Mouse (Mus musculus): ENCODE data around the gene Rxfp3.

DNA sequence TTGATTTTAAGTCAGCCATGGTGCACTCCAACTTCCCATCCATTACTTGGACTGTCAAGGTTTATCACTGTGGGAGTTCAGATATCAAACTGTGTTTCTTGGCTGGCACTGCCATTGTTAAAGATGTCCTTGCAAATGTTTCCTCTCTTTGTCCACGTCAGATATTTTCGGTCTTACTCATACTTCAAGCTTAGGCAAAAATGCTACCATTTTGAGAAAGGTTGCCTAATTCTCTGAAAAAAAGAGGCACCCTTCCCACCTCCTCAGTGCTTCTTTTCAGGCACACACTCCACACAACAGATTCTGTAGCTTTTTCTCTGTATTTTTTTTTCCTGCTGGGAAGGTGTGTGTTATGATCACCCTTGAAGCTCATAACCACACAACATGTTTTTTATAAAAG lies 3.4 kb upstream of the Rxfp3 start:
- no peak for TF ChIP-seq CTCF (IDR thresholded peaks at IDR 0.05)
- TF ChIP-seq POLR2A (IDR thresholded peaks at IDR 0.05; ENCODE audit: insufficient read depth, low read depth, low read length), result no peak
